Mouse (Mus musculus) neural tube, embryonic 14.5 days (tissue): Measurements from ENCODE around the gene Tmx2. TPM values are rescaled to one million over a fixed set of nuclear protein-coding genes. Genes with fewer than 3 reads are reported as not detected.

Experiments used
- ATAC-seq: fragments of 200-750 bp; cut with Nextera tagmentation; 2 replicates; pipeline ENCODE4 v1.8.0; 2017; ENCODE audit warnings: low read depth, mild to moderate bottlenecking, moderate TSS enrichment, moderate library complexity
- H3K27ac ChIP-seq: fragments of 300-500 bp; sonication (generic); 2 replicates; pipeline ENCODE4 v1.5.1; 2014; ENCODE audit warnings: low read depth, mild to moderate bottlenecking, control low read depth, low read length, moderate library complexity, mixed read lengths
- H3K27me3 ChIP-seq: fragments of 300-500 bp; sonication (generic); 2 replicates; pipeline ENCODE4 v1.6.1; 2014; ENCODE audit warnings: low read length; ENCODE audit not compliant: control insufficient read depth, insufficient read depth
- H3K36me3 ChIP-seq: fragments of 300-500 bp; sonication (generic); 2 replicates; pipeline ENCODE4 v1.6.1; 2014; ENCODE audit warnings: low read length, mixed read lengths; ENCODE audit not compliant: control insufficient read depth, insufficient read depth
- H3K4me1 ChIP-seq: fragments of 300-500 bp; sonication (generic); 2 replicates; pipeline ENCODE4 v1.6.1; 2014; ENCODE audit warnings: low read length; ENCODE audit not compliant: control insufficient read depth, insufficient read depth
- H3K4me2 ChIP-seq: fragments of 300-500 bp; sonication (generic); 2 replicates; pipeline ENCODE4 v1.6.1; 2014; ENCODE audit warnings: mild to moderate bottlenecking, low read depth, low read length, control low read depth
- H3K4me3 ChIP-seq: fragments of 300-500 bp; sonication (generic); 2 replicates; pipeline ENCODE4 v1.5.1; 2014; ENCODE audit warnings: low read depth, low read length, control low read depth, mixed read lengths
- H3K9ac ChIP-seq: fragments of 300-500 bp; sonication (generic); replicated peaks from 2 replicates; pipeline ENCODE4 v1.6.1; 2014; ENCODE audit warnings: low read depth, mild to moderate bottlenecking, control low read depth, low read length, mixed read lengths
- H3K9me3 ChIP-seq: fragments of 300-500 bp; sonication (generic); 2 replicates; pipeline ENCODE4 v1.6.1; 2016; ENCODE audit warnings: low read length; ENCODE audit not compliant: control insufficient read depth
- WGBS: fragments of 180-500 bp; shearing (Covaris S2); extraction: QIAGEN DNeasy Blood & Tissue Kit; methylation state at CpG from one replicate; pipeline ENCODE4 v1.1.7; 2014; 5-methylcytosine and 5-hydroxymethylcytosine counted together
- polyA plus RNA-seq: library from polyadenylated mRNA; unstranded; fragments of >200 nt; fragmentation: Nextera tagmentation; extraction: Ambion mirVana; gene quantifications from 2 replicates; pipeline ENCODE4 v1.2.1, GENCODE M21; 2014

Gene Tmx2
- polyA plus RNA-seq, 1 experiment from 2014 or later = 342 TPM

- Histone ChIP-seq H3K4me1 (no peaks in the 10 kb centered on the region), H3K9me3 (no peaks in the 10 kb centered on the region), H3K9ac (no peak overlapping the region), H3K36me3 (peaks cover 31% of the 10 kb centered on the region), H3K27me3 (no peaks in the 10 kb centered on the region), H3K4me3 (no peak overlapping the region), H3K27ac (no peak overlapping the region), H3K4me2 (no peak overlapping the region)
- ATAC-seq = no peak
- WGBS = 86% methylated on average over 2 of the region's 2 CpGs
Observed at GRCm38 (mm10) chr2:84622668-84623067, 56.3 kb downstream of the Tmx2 start.

Other genes starting within 250 kb of the Tmx2 start
- 4.5 and 25.3 TPM in 2 replicates for gene Tfpi, start 202.4 kb downstream of the Tmx2 start, polyA plus RNA-seq
- 30.1 and 40.4 TPM in 2 replicates for gene Ctnnd1, start 28.4 kb downstream of the Tmx2 start, polyA plus RNA-seq
- gene Btbd18, start 20.1 kb downstream of the Tmx2 start, polyA plus RNA-seq = 0.24 and 0.44 TPM in 2 replicates
- 163 and 181 TPM in 2 replicates for gene Selenoh, start 8.4 kb downstream of the Tmx2 start, polyA plus RNA-seq
- gene Gm28635, start 1.1 kb downstream of the Tmx2 start, polyA plus RNA-seq = 0.13 TPM in 1 of 2 replicates, not detected in the other
- 61.5 and 64.5 TPM in 2 replicates for gene Med19, start 738 bp downstream of the Tmx2 start, polyA plus RNA-seq
- gene Zdhhc5, start 36.0 kb upstream of the Tmx2 start, polyA plus RNA-seq = 22.8 and 23.9 TPM in 2 replicates
- 20.6 and 24.7 TPM in 2 replicates for gene Clp1, start 48.2 kb upstream of the Tmx2 start, polyA plus RNA-seq
- 17.8 TPM in 2 replicates for gene Ypel4, start 54.9 kb upstream of the Tmx2 start, polyA plus RNA-seq
- 1.7 and 2.6 TPM in 2 replicates for gene Gm19426, start 64.5 kb upstream of the Tmx2 start, polyA plus RNA-seq
- 15.7 and 34.8 TPM in 2 replicates for gene Serping1, start 96.3 kb upstream of the Tmx2 start, polyA plus RNA-seq
- 16.3 and 16.7 TPM in 2 replicates for gene Ube2l6, start 119.7 kb upstream of the Tmx2 start, polyA plus RNA-seq
- not detected in 2 replicates for gene Smtnl1, start 143.5 kb upstream of the Tmx2 start, polyA plus RNA-seq
- gene Timm10, start 147.9 kb upstream of the Tmx2 start, polyA plus RNA-seq = 63.8 and 89.4 TPM in 2 replicates
- gene Slc43a1, start 159.7 kb upstream of the Tmx2 start, polyA plus RNA-seq = 0.63 and 1.8 TPM in 2 replicates
- 1.8 and 4.9 TPM in 2 replicates for gene Rtn4rl2, start 207.6 kb upstream of the Tmx2 start, polyA plus RNA-seq